Mouse (Mus musculus): ENCODE measurements around the gene Vmn1r175. TPM values are rescaled to one million over a fixed set of nuclear protein-coding genes. Genes with fewer than 3 reads are reported as not detected.
"Not testable (repeated sequence)": the region's sequence is repeated elsewhere in the genome, so short reads cannot be mapped to it uniquely, and the experiment has no call there.

Vmn1r175 gene
- polyA plus RNA-seq (2015; fragmentation: Nextera tagmentation; extraction: Ambion mirVana) = not detected in 2 replicates

- not testable (repeated sequence) for H3K4me2 ChIP-seq; H3K4me3 ChIP-seq; H3K27ac ChIP-seq (replicated peaks); H3K36me3 ChIP-seq; H3K4me1 ChIP-seq (replicated peaks); H3K27me3 ChIP-seq; H3K9ac ChIP-seq; ATAC-seq (ENCODE audit: low read depth)
- H3K9me3 ChIP-seq = peaks cover 14% of the 10 kb centered on the region; the same call in 1 of the 2 replicates
Observed at GRCm38 (mm10) chr7:23810543-23810942, at the start of gene Vmn1r175. TSS of gene Vmn1r175 (minus strand) at chr7:23810643.

GRCm38 (mm10) chr7:23837272-23837671 is 26.8 kb upstream of the Vmn1r175 start, which contains the start of gene Vmn1r176:
TSS of gene Vmn1r176 (minus strand) at chr7:23837372.
- H3K9me3 ChIP-seq; H3K4me2 ChIP-seq; H3K4me1 ChIP-seq (replicated peaks); H3K36me3 ChIP-seq; H3K9ac ChIP-seq; H3K27ac ChIP-seq (replicated peaks); H3K27me3 ChIP-seq; H3K4me3 ChIP-seq; ATAC-seq (ENCODE audit: low read depth): not testable (repeated sequence)
- no CpG with 5 or more reads among the region's 1 CpGs for WGBS

GRCm38 (mm10) chr7:23784526-23784925 is 25.9 kb downstream of the Vmn1r175 start:
- H3K36me3 ChIP-seq = no peaks in the 10 kb centered on the region
- whole genome bisulfite sequencing = 77% methylated on average over 6 of the region's 6 CpGs

More at GRCm38 (mm10) chr7:23784526-23784925, 25.9 kb downstream of the Vmn1r175 start:
- no peaks in the 10 kb centered on the region for H3K4me1 ChIP-seq (replicated peaks)
- H3K27ac ChIP-seq (replicated peaks) = no peak overlapping the region
- no peak for ATAC-seq (ENCODE audit: low read depth)
- H3K9ac ChIP-seq = no peak overlapping the region
- H3K4me2 ChIP-seq = no peak overlapping the region
- peaks cover 60% of the 10 kb centered on the region for H3K9me3 ChIP-seq
- no peak overlapping the region for H3K4me3 ChIP-seq
- H3K27me3 ChIP-seq = no peaks in the 10 kb centered on the region

Other genes with a start within 250 kb of the Vmn1r175 start
- not detected in 2 replicates for gene Vmn1r169, start 235.1 kb downstream of the Vmn1r175 start, polyA plus RNA-seq (2015; fragmentation: Nextera tagmentation; extraction: Ambion mirVana)
- not detected in 2 replicates for gene Vmn1r170, start 204.5 kb downstream of the Vmn1r175 start, polyA plus RNA-seq (2015; fragmentation: Nextera tagmentation; extraction: Ambion mirVana)
- not detected in 2 replicates for gene Vmn1r171, start 179.9 kb downstream of the Vmn1r175 start, polyA plus RNA-seq (2015; fragmentation: Nextera tagmentation; extraction: Ambion mirVana)
- gene Vmn1r172, start 152.3 kb downstream of the Vmn1r175 start, polyA plus RNA-seq (2015; fragmentation: Nextera tagmentation; extraction: Ambion mirVana) = not detected in 2 replicates
- gene Vmn1r173, start 109.9 kb downstream of the Vmn1r175 start, polyA plus RNA-seq (2015; fragmentation: Nextera tagmentation; extraction: Ambion mirVana) = not detected in 2 replicates
- not detected in 2 replicates for gene Vmn1r174, start 58.4 kb downstream of the Vmn1r175 start, polyA plus RNA-seq (2015; fragmentation: Nextera tagmentation; extraction: Ambion mirVana)
- gene Vmn1r176, start 26.7 kb upstream of the Vmn1r175 start, polyA plus RNA-seq (2015; fragmentation: Nextera tagmentation; extraction: Ambion mirVana) = not detected in 2 replicates
- not detected in 2 replicates for gene Vmn1r177, start 55.8 kb upstream of the Vmn1r175 start, polyA plus RNA-seq (2015; fragmentation: Nextera tagmentation; extraction: Ambion mirVana)
- not detected in 2 replicates for gene Vmn1r178, start 81.4 kb upstream of the Vmn1r175 start, polyA plus RNA-seq (2015; fragmentation: Nextera tagmentation; extraction: Ambion mirVana)
- gene Vmn1r179, start 116.3 kb upstream of the Vmn1r175 start, polyA plus RNA-seq (2015; fragmentation: Nextera tagmentation; extraction: Ambion mirVana) = not detected in 2 replicates
- not detected in 2 replicates for gene Vmn1r180, start 140.0 kb upstream of the Vmn1r175 start, polyA plus RNA-seq (2015; fragmentation: Nextera tagmentation; extraction: Ambion mirVana)
- gene Vmn1r181, start 164.0 kb upstream of the Vmn1r175 start, polyA plus RNA-seq (2015; fragmentation: Nextera tagmentation; extraction: Ambion mirVana) = not detected in 2 replicates
- not detected in 2 replicates for gene V1rd19, start 191.0 kb upstream of the Vmn1r175 start, polyA plus RNA-seq (2015; fragmentation: Nextera tagmentation; extraction: Ambion mirVana)
- gene Vmn1r183, start 242.6 kb upstream of the Vmn1r175 start, polyA plus RNA-seq (2015; fragmentation: Nextera tagmentation; extraction: Ambion mirVana) = not detected in 2 replicates